Mouse (Mus musculus) embryonic fibroblast, embryonic 13.5 days (primary cell): ENCODE measurements at regions not wholly inside any gene's neighbourhood (a gene's known extent, or its start where the extent isn't known, plus 50 kb on each side); places are given as distances from the start of the nearest gene placed in this dataset.

ENCODE experiments used
- CTCF ChIP-seq: IDR thresholded peaks from 2 replicates; pipeline ENCODE4 v1.5.1; 2011; ENCODE audit warnings: mild to moderate bottlenecking, control low read depth, low read length, moderate library complexity, borderline replicate concordance; ENCODE audit not compliant: insufficient read depth
- POLR2A ChIP-seq: IDR thresholded peaks from 2 replicates; pipeline ENCODE4 v1.6.1; 2011; ENCODE audit warnings: low read depth, mild to moderate bottlenecking, control low read depth, low read length, moderate library complexity

DNA sequence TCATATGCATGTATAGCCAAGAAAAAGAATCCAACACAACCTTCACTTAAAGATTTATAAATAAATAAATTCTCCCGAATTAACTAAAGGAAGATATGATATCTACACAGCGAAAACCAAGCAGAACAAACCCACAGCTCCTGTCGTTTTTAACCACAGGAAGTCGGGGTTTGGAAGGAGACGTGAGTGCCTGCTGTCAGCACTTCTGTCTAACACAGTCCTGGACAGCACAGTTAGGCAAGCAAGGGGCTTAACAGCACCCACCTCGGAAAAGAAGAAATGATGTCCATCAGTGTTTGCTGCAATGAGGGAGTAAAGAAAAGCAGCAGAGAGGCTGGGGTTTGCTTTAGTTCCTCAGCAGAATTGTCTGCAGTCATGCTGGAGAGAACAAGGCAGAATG, 162.7 kb downstream of the Irs2 start:
- TF ChIP-seq POLR2A, result no peak
- no peak for TF ChIP-seq CTCF
